Comparison of ENCODE assay signal across 14 mouse cellular contexts in the genomic region with DNA sequence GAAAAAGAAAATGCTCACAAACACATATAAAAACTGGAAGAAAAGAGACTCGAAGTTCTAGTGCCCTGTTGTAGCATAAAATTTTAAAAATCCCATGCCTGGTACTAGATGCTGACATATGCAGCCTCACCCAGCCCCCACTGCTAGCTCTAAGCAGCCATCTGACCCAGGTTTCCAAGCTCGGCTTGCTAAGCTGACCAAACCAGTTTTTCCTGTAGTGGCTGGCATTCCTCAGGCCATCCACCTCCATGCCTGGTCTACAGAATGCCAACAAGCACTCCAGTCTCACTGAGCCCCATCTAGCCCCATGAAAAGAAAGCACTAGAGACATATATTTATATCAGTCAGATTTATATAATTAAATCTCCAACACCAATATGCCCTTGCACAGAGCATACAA.
DNase-seq lines count a peak whose midpoint lies in the region; ATAC-seq lines count a peak whose summit lies in the region.
"Had no signal": no experiment of that assay in that cellular context is flagged by ENCODE, and none has a peak within 500 bp of the region (broad histone marks: within the 10 kb centered on the region; RNA-seq: fewer than 3 reads in every experiment).

No protein-coding gene starts in this region.

- no peaks in the 10 kb centered on the region for H3K4me1 ChIP-seq in embryonic facial prominence, embryonic 11.5 days (ENCODE audit: control insufficient read depth, insufficient read depth, low read length)
- no peaks in the 10 kb centered on the region for H3K4me1 ChIP-seq in kidney, embryonic 14.5 days (ENCODE audit: control insufficient read depth, insufficient read depth, low read length)
- H3K4me1 ChIP-seq in lung, embryonic 16.5 days (replicated peaks; ENCODE audit: control insufficient read depth, insufficient read depth, low read length), result no peaks in the 10 kb centered on the region

- no peak overlapping the region for H3K27ac ChIP-seq in embryonic facial prominence, embryonic 11.5 days (replicated peaks; ENCODE audit: low read depth, low read length)
- no peak overlapping the region for H3K27ac ChIP-seq in kidney, embryonic 14.5 days (ENCODE audit: low read depth, low read length)
- H3K27ac ChIP-seq in lung, embryonic 16.5 days (ENCODE audit: low read length), result 0 out of 2 replicates have a peak overlapping the region, but pooled peaks have one; percentile 49
- H3K27ac ChIP-seq: hindbrain, postnatal 0 days; liver, embryonic 14.5 days had no signal

- H3K9ac ChIP-seq in embryonic facial prominence, embryonic 11.5 days (replicated peaks; ENCODE audit: low read length), result no peak overlapping the region
- no peak overlapping the region for H3K9ac ChIP-seq in kidney, embryonic 14.5 days (ENCODE audit: low read depth, low read length)
- no peak overlapping the region for H3K9ac ChIP-seq in lung, embryonic 16.5 days (ENCODE audit: low read length)
- H3K9ac ChIP-seq: liver, embryonic 14.5 days had no signal

- no peaks in the 10 kb centered on the region for H3K9me3 ChIP-seq in embryonic facial prominence, embryonic 11.5 days (replicated peaks; ENCODE audit: control insufficient read depth, low read length)
- no peaks in the 10 kb centered on the region for H3K9me3 ChIP-seq in kidney, embryonic 14.5 days (ENCODE audit: control insufficient read depth, low read length)
- H3K9me3 ChIP-seq in lung, embryonic 16.5 days (ENCODE audit: control insufficient read depth, low read length), result no peaks in the 10 kb centered on the region

- H3K27me3 ChIP-seq in embryonic facial prominence, embryonic 11.5 days (ENCODE audit: control insufficient read depth, insufficient read depth, low read length), result no peaks in the 10 kb centered on the region
- no peaks in the 10 kb centered on the region for H3K27me3 ChIP-seq in kidney, embryonic 14.5 days (ENCODE audit: control insufficient read depth, insufficient read depth, low read length)
- no peaks in the 10 kb centered on the region for H3K27me3 ChIP-seq in lung, embryonic 16.5 days (ENCODE audit: control insufficient read depth, insufficient read depth, low read depth, low read length)
- H3K27me3 ChIP-seq: CH12.LX had no signal

- ATAC-seq in embryonic facial prominence, embryonic 11.5 days (replicated peaks; ENCODE audit: insufficient number of reproducible peaks, low FRiP score, low TSS enrichment, low read depth), result peak; percentile 56; the same call in 1 of the 2 replicates
- peak; percentile 85 for ATAC-seq in kidney, embryonic 14.5 days (ENCODE audit: low FRiP score, low TSS enrichment)
- ATAC-seq in lung, embryonic 16.5 days (ENCODE audit: low read depth), result peak; percentile 99
- ATAC-seq: hindbrain, postnatal 0 days; midbrain, embryonic 16.5 days had no signal

- no peak overlapping the region for H3K4me3 ChIP-seq in embryonic facial prominence, embryonic 11.5 days (ENCODE audit: low read depth, low read length)
- no peak overlapping the region for H3K4me3 ChIP-seq in kidney, embryonic 14.5 days (ENCODE audit: low read length)
- H3K4me3 ChIP-seq in lung, embryonic 16.5 days (ENCODE audit: low read length), result no peak overlapping the region

- peak; percentile 14 for DNase-seq in embryo, embryonic 10.5 days (ENCODE audit: low spot score)
- peak; percentile 53 for DNase-seq in embryonic facial prominence, embryonic 11.5 days (ENCODE audit: low spot score)
- no peak for DNase-seq in adrenal gland, postnatal 14 days
- DNase-seq in layer of hippocampus, adult 9-11 months, result no peak
- DNase-seq in frontal cortex, adult 2 months (ENCODE audit: extremely low spot score in 1 of 2, low spot score in 1 of 2), result no peak
- DNase-seq in right cerebral cortex, postnatal 10 days (ENCODE audit: low spot score in 2 of 2), result no peak
- DNase-seq: adrenal gland, postnatal 10 days; right cerebral cortex, postnatal 4 days had no signal

- H3K4me2 ChIP-seq in embryonic facial prominence, embryonic 11.5 days (ENCODE audit: low read depth, low read length), result no peak overlapping the region
- H3K4me2 ChIP-seq in kidney, embryonic 14.5 days (replicated peaks; ENCODE audit: low read depth, low read length), result no peak overlapping the region
- H3K4me2 ChIP-seq in lung, embryonic 16.5 days (ENCODE audit: low read depth, low read length), result no peak overlapping the region

- WGBS in embryonic facial prominence, embryonic 11.5 days, result 21% methylated on average over 2 of the region's 2 CpGs
- WGBS in kidney, embryonic 14.5 days, result 43% methylated on average over 2 of the region's 2 CpGs
- 23% methylated on average over 2 of the region's 2 CpGs for WGBS in lung, embryonic 16.5 days

- H3K36me3 ChIP-seq in embryonic facial prominence, embryonic 11.5 days (replicated peaks; ENCODE audit: control insufficient read depth, insufficient read depth, low read depth, low read length), result no peaks in the 10 kb centered on the region
- no peaks in the 10 kb centered on the region for H3K36me3 ChIP-seq in kidney, embryonic 14.5 days (ENCODE audit: control insufficient read depth, insufficient read depth, low read length)
- H3K36me3 ChIP-seq in lung, embryonic 16.5 days (ENCODE audit: control insufficient read depth, insufficient read depth, low read length), result no peaks in the 10 kb centered on the region

Comparison
In these comparisons a context has a peak if more than half of its experiments do, and no peak if none do; other contexts are left out.
1. DNase-seq: peak in embryo, embryonic 10.5 days (single experiment) and embryonic facial prominence, embryonic 11.5 days (single experiment); none in adrenal gland, postnatal 14 days (single experiment), layer of hippocampus, adult 9-11 months (single experiment), frontal cortex, adult 2 months (0 of 2) and right cerebral cortex, postnatal 10 days (0 of 2).
2. Peak in every context shown above with its lines, with median percentiles within 50 percentile points of each other: ATAC-seq.